Mouse (Mus musculus): Measurements from ENCODE around the gene Abcb4.
"Not testable (repeated sequence)": the region's sequence is repeated elsewhere in the genome, so short reads cannot be mapped to it uniquely, and the experiment has no call there.

Abcb4 gene

DNA sequence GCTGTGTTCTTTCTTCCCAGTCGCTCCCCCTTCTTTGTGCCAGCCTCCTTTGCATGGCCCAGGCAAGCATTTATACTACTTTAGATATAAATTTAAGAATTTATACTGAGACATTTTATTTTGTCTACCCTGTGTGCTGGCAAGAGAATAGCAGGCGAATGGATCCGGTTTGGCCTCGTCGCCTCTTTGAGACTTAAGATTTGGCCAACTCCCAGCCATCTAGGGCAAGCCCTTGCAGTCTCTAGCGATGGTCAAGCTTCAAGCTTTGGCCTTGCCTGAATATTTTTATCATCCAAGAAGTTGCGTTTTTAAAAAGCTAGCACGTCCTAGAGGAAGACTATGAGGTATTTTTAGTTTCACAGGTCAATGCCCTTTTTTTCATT is 104.0 kb downstream of the Abcb4 start:
- in situ Hi-C loops (cut with MboI, MseI): loop anchor here (5.0 kb wide), 1 partner anchor 60 kb away; no protein-coding TSS in a partner anchor

DNA sequence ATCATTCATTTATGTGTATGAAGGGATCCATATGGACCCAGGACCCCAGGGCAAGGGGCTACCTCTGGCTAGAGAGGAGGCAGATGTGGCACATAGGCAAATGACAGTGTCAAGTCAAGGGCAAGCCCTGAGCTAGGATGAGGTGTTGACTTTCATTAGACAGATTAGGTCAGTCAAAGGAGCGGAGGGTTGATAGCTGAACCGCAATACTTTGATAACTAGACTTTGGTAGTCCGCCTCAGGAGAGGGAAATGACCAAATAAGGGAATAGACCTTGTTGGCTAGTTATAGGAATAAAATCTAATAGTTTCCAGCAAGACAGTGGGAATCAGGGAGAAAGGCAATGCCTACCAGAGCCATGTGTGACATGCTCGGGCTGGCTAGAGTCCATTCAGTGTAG is 105.6 kb downstream of the Abcb4 start:
- in situ Hi-C loops (cut with MboI, MseI): loop anchor here (5.0 kb wide), 1 partner anchor 58 kb away; no protein-coding TSS in a partner anchor

DNA sequence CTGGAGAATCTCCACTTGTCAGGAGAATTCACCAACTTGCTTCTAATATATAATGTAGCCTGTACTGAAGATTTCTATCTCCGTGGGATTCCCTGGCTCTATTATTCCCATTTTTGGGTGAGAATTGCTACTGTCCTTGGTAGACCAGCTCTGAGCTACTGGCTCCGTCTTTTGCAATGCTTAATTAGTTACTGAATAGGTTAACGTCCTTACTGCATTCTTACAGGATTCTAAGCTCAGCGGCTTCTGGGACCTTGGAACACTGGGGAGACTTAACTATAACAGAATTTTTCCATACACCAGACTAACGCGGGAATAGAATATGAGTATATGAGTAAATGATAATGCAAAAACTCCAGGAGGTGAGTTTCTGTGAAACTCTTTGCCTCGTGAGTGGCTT is 106.5 kb downstream of the Abcb4 start:
- in situ Hi-C loops (cut with MboI, MseI): not testable (repeated sequence)

DNA sequence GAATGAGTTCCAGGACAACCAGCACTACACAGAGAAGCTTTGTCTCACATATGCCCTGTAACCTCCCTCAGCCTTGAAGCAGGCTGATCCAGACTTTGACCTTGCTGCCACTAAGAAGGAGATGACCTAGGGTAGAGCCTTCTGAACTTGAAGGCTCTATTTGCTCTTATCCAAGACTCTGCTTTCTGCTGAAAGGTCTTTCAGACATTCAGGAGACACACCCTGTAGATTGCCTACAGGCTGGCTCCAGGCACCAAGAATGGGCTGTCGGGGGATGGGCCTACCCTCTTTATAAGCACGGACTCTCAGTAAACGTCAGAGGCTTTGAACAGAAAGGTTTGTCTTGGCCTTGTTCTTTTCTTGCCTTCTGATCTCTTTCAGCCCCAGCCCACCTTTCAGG is 113.1 kb downstream of the Abcb4 start:
- in situ Hi-C loops (cut with MboI, MseI): not testable (repeated sequence)
